Mouse (Mus musculus): Measurements from ENCODE around the gene Clic4.
"Not testable (repeated sequence)": the region's sequence is repeated elsewhere in the genome, so short reads cannot be mapped to it uniquely, and the experiment has no call there.

Clic4 gene

GRCm38 (mm10) chr4:135189452-135190008 is 83.1 kb downstream of the Clic4 start:
- DNase-seq (ENCODE audit: low read depth), result no peak

DNA sequence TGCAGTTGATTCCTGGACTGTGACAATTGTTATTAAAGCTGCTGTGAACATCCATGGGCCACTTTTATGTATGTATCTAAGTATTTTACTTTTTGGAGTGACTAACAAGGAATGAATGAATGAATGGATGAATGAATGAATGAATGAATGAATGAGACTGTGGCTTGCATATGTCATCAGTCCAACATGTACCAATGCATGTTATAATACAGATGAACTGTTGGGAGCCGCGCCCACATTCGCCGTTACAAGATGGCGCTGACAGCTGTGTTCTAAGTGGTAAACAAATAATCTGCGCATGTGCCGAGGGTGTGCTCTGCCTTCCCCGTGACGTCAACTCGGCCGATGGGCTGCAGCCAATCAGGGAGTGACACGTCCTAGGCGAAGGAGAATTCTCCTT is 88.3 kb downstream of the Clic4 start:
- DNase-seq (ENCODE audit: low read depth), result not testable (repeated sequence)

- no peak for DNase-seq (ENCODE audit: low read depth)
Measured at GRCm38 (mm10) chr4:135181819-135182218, 90.8 kb downstream of the Clic4 start.

DNA sequence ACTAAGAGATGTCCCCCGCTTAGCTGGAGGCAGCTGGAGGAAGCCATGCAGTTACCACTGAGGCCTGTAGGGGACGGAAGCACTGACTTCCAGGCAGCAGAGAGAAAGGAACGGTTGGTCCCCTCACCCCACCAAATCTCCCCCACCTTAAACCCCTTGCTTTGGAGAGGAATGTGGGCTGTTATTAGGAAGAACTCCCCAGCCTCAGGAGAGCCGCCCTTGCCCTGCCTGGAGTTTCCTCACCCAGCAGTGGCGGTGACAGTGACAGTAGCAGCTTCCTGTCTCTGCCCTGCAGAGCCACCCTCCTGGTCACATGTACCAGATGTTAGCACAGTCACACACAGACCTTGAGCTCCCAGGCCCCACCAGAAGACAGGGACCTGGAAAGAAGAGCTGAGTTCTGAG is 93.5 kb downstream of the Clic4 start:
- no peak for DNase-seq (ENCODE audit: low read depth)

DNA sequence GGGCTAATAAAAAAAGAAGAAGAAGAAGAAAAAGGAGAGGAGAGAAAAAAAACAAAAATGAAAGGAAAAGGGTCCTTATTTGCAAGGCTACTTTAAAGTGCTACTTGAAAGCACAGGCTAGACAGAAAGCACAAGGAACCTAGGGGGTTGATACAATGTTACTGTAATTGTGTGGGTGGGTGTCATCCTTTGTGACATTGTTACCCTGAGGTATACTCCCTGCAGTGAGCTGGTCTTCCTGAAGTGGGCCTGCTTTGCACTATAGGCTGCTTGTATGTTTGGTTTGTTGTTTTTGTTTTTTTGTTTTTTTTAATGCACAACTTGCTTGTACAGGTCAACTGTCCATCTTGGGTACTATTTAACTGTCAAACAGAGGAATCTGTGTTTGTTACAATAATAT is 95.0 kb downstream of the Clic4 start:
- no peak for DNase-seq (ENCODE audit: low read depth)

DNA sequence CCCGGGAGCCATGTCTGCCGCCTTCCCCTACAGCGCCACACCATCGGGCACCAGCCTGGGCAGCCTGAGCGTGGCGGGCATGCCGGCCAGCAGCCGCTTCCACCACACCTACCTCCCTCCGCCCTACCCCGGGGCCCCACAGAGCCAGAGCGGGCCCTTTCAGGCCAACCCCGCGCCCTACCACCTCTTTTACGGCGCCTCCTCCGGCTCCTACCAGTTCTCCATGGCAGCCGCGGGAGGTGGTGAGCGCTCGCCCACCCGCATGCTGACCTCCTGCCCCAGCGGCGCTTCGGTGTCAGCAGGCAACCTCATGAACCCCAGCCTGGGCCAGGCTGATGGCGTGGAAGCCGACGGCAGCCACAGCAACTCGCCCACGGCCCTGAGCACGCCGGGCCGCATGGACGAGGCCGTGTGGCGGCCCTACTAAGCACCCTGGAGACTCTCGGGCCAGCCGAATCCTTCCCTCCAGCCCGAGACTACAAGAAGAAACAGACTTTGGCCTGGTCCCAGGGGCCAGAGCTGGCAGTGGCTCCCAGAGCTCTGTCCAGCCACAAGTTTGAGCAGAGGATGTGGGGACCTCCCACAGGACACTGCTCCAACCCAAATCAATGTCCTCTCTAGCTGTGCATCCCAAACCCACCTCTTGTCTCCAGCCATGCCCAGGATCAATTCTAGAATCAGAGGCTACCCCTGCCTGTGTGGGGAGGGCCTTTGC is 97.1 kb downstream of the Clic4 start:
- no peak for DNase-seq (ENCODE audit: low read depth)

DNA sequence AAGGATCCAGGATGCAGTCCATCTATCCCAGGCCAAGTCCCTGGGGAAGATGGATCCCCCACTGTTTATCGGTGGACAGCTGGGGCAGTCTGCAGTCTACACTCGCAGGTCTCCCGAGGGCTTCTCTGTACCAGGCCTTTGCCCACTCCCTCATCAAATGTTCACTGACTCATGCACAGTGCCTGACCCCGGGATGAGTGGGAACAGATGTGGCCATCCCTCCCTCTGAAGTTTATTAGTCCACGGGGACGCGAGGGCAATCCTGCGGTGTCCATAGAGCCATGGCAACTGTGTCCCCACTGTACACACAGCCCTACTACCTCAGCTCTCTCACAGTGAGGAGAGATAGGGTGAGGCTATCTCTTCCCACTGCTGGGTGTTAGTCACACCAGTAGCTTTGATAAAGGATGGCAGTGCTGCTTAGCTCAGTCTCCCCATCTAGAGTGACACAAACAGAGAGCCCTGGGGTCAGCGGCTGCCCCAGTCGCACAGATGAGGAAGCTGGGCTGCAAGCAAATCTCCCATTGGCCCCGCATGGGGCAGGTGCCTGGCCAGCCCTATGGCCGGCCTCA is 101.2 kb downstream of the Clic4 start:
- no peak for DNase-seq (ENCODE audit: low read depth)

GRCm38 (mm10) chr4:135169501-135169900 is 103.1 kb downstream of the Clic4 start:
- no peak for DNase-seq (ENCODE audit: low read depth)

GRCm38 (mm10) chr4:135169096-135169495 is 103.5 kb downstream of the Clic4 start:
- DNase-seq (ENCODE audit: low read depth), result no peak

DNA sequence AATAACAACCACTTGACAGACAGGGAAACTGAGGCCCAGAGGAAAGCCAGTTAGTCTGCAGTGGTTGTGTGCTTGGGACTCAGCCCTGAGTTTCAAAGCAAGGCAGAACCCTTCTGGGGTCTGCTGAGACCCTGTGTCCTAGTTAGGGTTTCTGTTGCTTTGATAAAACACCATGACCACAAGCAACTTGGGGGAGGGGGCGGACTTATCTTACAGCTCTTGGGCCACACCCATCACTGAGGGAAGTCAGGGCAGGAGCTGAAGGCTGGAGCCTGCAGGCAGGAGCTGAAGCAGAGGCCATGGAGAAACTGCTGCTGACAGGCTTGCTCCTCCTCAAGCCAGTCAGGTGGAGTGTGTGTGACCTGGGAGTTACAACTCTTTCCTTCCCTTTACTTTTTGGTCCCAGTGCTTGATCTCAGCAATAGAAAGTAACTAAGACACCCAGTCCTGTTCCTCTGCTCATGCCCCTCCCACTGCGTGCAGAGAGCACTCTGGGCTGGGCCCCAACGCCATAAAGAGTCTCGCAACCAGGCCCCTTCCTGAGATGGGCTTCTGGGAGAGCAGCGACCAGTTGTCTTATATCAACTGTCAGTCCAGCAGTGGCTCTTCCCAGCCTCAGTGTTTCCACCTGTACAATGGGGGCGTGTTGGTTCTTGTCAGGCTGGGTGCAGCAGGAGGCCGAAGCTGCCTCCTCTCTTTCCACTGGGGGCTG is 104.6 kb downstream of the Clic4 start:
- no peak for DNase-seq (ENCODE audit: low read depth)

GRCm38 (mm10) chr4:135166413-135167225 is 106.0 kb downstream of the Clic4 start:
- DNase-seq (ENCODE audit: low read depth), result no peak

DNA sequence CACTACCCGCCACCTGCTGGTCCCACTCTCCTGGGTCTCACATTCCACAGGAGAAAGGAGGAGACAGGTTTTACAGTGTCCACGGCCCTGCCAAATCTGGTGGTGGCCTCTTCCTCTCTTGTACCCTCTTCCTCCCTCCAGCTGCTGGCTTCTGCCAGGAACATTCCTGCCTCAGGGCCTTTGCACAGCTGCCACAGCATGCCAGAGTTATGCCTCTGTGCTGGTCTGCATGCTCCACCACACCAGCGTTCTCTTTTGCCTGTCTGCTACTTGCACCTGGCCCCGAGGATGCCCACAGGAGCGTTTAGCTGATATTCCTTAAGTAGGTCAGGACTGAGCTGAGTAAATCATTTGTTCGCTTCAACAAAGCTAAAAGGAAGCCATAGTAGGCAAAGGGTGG is 106.9 kb downstream of the Clic4 start:
- no peak for DNase-seq (ENCODE audit: low read depth)
